Mouse (Mus musculus) embryonic facial prominence, embryonic 10.5 days (tissue): ENCODE results near the gene Ech1. TPM values are rescaled to one million over a fixed set of nuclear protein-coding genes. Genes with fewer than 3 reads are reported as not detected.

Experiments used
- DNase-seq: peaks from one replicate; pipeline ENCODE4 v3.0.0-alpha.2; 2017; ENCODE audit warnings: low spot score
- H3K27ac ChIP-seq: fragments of 300-500 bp; sonication (generic); replicated peaks from 2 replicates; pipeline ENCODE4 v1.5.1; 2016; ENCODE audit warnings: mild to moderate bottlenecking
- H3K27me3 ChIP-seq: fragments of 300-500 bp; sonication (generic); replicated peaks from 2 replicates; pipeline ENCODE4 v1.6.1; 2016; ENCODE audit warnings: low read depth, mild to moderate bottlenecking; ENCODE audit not compliant: poor library complexity, severe bottlenecking
- H3K36me3 ChIP-seq: fragments of 300-500 bp; sonication (generic); replicated peaks from 2 replicates; pipeline ENCODE4 v1.6.1; 2016; ENCODE audit warnings: mild to moderate bottlenecking, moderate library complexity
- H3K4me1 ChIP-seq: fragments of 300-500 bp; sonication (generic); 2 replicates; pipeline ENCODE4 v1.6.1; 2016
- H3K4me3 ChIP-seq: fragments of 300-500 bp; sonication (generic); 2 replicates; pipeline ENCODE4 v1.5.1; 2016; ENCODE audit warnings: mild to moderate bottlenecking, moderate library complexity
- H3K9me3 ChIP-seq: fragments of 300-500 bp; sonication (generic); 2 replicates; pipeline ENCODE4 v1.6.1; 2016; ENCODE audit warnings: mild to moderate bottlenecking
- WGBS: fragments of 180-500 bp; shearing (Covaris S2); methylation state at CpG from one replicate; pipeline ENCODE4 v1.1.7; 2016; 5-methylcytosine and 5-hydroxymethylcytosine counted together
- polyA plus RNA-seq: library from polyadenylated mRNA; unstranded; fragments of >200 nt; fragmentation: Nextera tagmentation; extraction: Ambion mirVana; gene quantifications from 2 replicates; pipeline ENCODE4 v1.2.1, GENCODE M21; 2016

Gene Ech1
- polyA plus RNA-seq, 1 experiment from 2014 or later, result 81.7 TPM

DNA sequence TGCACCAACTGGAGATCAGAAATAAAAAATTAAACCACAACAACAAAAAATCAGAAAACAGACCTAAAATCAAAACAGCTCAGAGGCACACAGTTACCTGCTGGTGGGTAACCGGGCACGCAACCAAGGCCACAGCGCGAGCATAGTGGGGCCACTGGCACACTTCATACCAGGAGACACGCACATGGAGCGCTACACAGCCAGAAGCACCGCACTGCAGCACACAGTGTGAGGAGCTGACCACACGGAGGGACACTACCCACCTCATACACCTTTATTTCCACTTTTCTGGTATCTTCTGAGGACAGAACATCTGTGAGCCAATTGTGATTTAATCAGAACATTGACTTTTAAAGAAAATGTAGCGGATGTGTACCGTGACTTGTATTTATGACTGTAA is 8.1 kb upstream of the Ech1 start:
- Histone ChIP-seq H3K27ac (no peak overlapping the region), H3K4me3 (peak overlapping the region; percentile 8; the same call in 1 of the 2 replicates), H3K27me3 (no peaks in the 10 kb centered on the region), H3K9me3 (no peaks in the 10 kb centered on the region), H3K36me3 (peaks cover 100% of the 10 kb centered on the region), H3K4me1 (peaks cover 90% of the 10 kb centered on the region)
- 95% methylated on average over 10 of the region's 10 CpGs for WGBS
- DNase-seq, result no peak

DNA sequence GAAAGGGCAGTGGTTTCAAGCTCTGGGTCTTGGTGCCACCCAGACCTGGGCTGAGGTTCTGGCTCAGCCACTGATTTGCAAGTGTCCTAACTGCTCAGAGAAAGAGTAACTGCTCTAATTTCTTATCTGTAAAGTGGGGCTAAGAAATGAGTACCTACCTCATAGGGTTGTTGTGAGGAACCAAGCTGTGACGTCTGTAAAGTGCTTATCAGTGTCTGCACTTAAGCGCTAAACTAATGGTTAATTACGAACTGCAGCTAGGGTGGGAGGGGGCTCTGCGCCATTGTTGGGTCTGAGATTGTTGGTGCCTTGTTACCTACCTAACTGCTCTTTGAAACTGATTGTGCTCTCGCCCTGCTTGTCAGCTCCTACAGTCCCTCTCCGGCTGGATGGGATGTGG is 7.5 kb upstream of the Ech1 start:
- H3K4me1 ChIP-seq, result peaks cover 84% of the 10 kb centered on the region
- H3K27me3 ChIP-seq, result no peaks in the 10 kb centered on the region
- WGBS, result 80% methylated on average over 6 of the region's 6 CpGs
- H3K36me3 ChIP-seq, result peaks cover 100% of the 10 kb centered on the region
- no peaks in the 10 kb centered on the region for H3K9me3 ChIP-seq
- no peak overlapping the region for H3K27ac ChIP-seq
- H3K4me3 ChIP-seq, result peak overlapping the region; percentile 8; the same call in 1 of the 2 replicates
- DNase-seq, result no peak

DNA sequence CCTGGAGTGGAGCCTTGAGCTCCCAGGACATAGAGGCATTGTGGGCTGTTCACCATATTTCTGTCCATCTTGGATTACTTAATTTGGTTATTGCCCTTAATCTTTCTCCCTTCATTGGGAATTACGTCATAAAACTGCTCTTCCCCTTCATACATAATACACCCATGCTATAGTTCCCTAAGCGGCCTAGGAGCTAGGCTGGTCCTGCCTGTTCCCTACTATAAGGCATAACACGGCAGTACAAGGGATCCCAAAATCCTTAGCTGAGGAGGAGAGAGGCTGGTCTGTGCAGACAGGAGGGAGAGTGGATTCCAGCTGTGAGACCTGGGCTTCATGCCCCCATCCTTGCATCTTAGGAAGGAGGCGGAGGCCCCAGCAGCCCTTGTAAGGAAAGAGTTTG is 7.1 kb upstream of the Ech1 start:
- DNase-seq, result no peak
- H3K27ac ChIP-seq, result no peak overlapping the region
- H3K9me3 ChIP-seq, result no peaks in the 10 kb centered on the region
- H3K36me3 ChIP-seq, result peaks cover 100% of the 10 kb centered on the region
- peak overlapping the region; percentile 25; the same call in 1 of the 2 replicates for H3K4me3 ChIP-seq
- peaks cover 79% of the 10 kb centered on the region for H3K4me1 ChIP-seq
- no peaks in the 10 kb centered on the region for H3K27me3 ChIP-seq
- 86% methylated on average over 4 of the region's 4 CpGs for WGBS

DNA sequence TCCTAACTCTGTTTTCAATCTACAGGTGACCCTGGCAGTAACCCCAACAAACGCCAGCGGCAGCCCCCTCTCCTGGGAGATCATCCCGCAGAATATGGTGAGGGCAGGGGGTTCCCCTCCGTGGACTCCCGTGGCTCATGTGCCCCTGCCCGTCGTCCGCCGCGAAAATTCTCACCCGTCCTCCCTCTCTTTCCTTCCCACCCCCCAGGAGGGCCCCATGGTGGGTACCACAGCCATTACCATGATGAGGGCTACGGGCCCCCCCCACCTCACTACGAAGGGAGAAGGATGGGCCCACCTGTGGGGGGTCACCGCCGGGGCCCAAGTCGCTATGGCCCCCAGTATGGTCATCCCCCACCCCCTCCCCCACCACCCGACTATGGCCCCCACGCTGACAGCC is 6.6 kb upstream of the Ech1 start:
- Histone ChIP-seq H3K9me3 (no peaks in the 10 kb centered on the region), H3K27ac (no peak overlapping the region), H3K27me3 (no peaks in the 10 kb centered on the region), H3K36me3 (peaks cover 100% of the 10 kb centered on the region), H3K4me1 (peaks cover 74% of the 10 kb centered on the region), H3K4me3 (peak overlapping the region; percentile 25; the same call in 1 of the 2 replicates)
- no peak for DNase-seq
- 88% methylated on average over 18 of the region's 18 CpGs for WGBS

DNA sequence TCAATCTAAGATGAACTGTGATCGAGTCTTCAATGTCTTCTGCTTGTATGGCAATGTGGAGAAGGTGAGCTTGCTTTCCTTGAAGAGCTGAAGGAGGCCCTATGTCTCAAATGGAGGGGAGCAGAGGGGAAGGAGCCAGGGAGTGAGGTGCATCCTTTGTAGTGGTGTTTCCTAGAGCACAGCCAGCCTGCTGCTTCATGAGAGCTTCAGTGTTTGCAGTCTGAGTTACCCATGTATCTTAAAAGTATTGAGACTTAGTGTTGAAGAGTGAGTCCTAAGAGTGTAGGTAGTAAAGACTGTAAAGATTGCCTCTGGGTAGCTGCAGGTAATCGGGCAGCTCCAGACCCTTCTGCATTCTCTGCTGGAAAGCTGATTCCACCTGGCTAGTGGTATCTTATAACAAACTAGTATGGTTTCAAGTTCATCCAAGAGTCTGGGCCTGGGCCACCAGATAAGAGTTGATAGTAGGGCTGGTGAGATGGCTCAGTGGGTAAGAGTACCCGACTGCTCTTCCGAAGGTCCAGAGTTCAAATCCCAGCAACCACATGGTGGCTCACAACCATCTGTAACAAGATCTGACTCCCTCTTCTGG is 6.1 kb upstream of the Ech1 start:
- Histone ChIP-seq H3K9me3 (no peaks in the 10 kb centered on the region), H3K4me3 (no peak overlapping the region), H3K27ac (no peak overlapping the region), H3K27me3 (no peaks in the 10 kb centered on the region), H3K36me3 (peaks cover 99% of the 10 kb centered on the region), H3K4me1 (peaks cover 69% of the 10 kb centered on the region)
- 96% methylated on average over 4 of the region's 4 CpGs for WGBS
- no peak for DNase-seq

DNA sequence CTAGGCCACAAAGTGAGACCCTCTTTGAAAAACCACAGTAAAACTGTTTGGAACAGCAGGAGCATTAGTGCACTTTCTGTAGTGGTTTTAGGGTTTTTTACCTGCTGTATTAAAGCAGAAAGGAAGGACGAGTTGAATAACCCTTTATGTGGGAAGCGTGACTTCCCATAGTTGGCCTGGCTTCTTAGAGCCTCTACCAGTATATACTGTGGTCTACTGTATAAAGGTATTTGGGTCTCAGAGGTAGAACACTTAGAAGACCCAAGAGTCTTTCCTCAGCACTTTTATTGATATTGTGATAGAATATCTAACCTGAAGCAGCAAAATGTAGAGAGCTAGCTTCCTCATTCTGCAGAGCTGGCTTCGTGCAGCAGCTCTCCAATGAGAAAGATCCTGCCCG is 5.4 kb upstream of the Ech1 start:
- Histone ChIP-seq H3K27me3 (no peaks in the 10 kb centered on the region), H3K36me3 (peaks cover 93% of the 10 kb centered on the region), H3K27ac (no peak overlapping the region), H3K4me3 (no peak overlapping the region), H3K4me1 (peaks cover 65% of the 10 kb centered on the region), H3K9me3 (no peaks in the 10 kb centered on the region)
- DNase-seq, result no peak
- 92% methylated on average over 4 of the region's 4 CpGs for WGBS

DNA sequence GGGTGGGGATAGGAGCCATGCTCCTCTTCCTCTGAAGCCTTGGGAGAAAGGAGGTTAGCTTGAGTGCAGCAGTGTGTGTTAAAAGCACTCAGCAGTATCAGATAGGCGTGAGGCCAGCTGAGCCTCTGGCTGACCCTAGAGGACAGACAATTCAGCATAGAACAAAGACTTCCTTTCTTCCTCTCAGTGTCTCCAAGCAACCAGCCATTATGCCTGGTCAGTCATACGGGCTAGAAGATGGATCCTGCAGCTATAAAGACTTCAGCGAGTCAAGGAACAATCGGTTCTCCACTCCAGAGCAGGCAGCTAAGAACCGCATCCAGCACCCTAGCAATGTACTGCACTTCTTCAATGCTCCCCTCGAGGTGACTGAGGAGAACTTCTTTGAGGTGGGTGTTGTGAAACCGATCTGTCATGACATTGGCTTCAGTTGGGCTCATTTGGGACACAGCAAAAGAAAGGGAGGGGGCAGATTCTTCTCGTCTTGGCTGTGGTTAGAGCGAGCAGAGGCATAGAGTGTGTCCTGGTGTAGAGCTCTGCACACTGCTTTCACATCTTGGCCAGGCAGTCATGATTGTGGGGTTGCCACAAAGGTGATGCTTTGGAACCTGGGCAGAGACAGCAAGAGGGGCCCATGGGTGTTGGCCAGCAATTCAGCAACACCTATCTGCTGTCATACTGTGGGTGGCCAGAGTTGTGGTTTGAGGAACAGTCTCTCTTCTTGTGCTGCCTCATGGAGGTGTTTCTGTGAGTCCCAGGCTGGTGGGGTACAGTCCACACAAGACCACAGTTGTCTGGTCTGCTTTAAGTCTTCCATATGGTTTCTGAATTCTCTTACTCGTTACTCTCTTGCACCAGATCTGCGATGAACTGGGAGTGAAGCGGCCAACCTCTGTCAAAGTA is 4.4 kb upstream of the Ech1 start:
- Histone ChIP-seq H3K4me3 (peak overlapping the region; percentile 19; the same call in 1 of the 2 replicates), H3K4me1 (peaks cover 62% of the 10 kb centered on the region), H3K27ac (peak overlapping the region; percentile 62), H3K9me3 (no peaks in the 10 kb centered on the region), H3K36me3 (peaks cover 82% of the 10 kb centered on the region), H3K27me3 (no peaks in the 10 kb centered on the region)
- DNase-seq, result peak; percentile 31
- WGBS, result 65% methylated on average over 12 of the region's 12 CpGs

DNA sequence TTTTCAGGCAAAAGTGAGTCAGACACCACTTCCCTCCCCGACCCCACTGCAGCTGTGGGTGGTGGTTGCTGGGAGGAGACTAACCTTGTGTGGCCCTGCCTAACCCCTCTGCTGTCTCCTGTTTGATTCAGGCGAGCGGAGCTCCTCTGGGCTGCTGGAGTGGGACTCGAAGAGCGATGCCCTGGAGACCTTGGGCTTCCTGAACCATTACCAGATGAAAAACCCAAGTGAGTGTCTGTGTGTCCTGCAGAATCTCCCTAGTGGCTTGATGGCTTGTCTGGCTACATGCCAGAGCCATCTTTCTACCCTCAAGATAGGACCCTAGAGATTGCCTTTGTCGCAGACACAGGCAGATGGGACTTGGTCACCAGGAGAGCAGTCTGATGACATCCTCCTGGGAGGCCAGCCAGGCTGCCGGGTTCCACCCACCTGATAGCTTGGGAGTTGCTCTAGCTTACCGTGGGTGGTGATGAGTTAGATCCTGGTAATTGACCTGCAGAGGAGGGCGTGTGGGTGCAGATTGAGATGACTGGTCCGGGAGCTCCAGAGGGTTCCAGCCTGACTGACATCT is 3.7 kb upstream of the Ech1 start:
- 81% methylated on average over 10 of the region's 10 CpGs for WGBS
- no peak for DNase-seq
- Histone ChIP-seq H3K36me3 (peaks cover 75% of the 10 kb centered on the region), H3K4me1 (peaks cover 62% of the 10 kb centered on the region), H3K27me3 (no peaks in the 10 kb centered on the region), H3K4me3 (peak overlapping the region; percentile 19; the same call in 1 of the 2 replicates), H3K27ac (no peak overlapping the region), H3K9me3 (no peaks in the 10 kb centered on the region)

DNA sequence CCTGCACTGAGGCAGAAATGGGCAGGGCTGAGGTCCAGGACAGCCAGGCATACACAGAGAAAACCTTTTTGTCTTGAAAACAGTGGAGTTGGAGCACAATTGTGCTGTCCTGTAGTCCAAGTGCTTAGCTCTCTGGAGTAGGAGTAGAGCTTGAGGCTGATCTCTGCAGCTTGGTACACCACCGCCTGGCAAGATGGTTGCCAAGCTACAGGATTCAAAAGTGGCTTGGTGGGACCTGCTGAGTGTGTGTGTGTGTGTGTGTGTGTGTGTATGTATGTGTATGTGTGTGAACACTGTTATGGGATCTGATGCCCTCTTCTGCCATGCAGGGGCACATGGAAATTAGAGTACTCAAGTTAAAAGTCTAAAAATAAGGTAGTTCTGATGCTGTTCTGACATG is 2.5 kb upstream of the Ech1 start:
- H3K27ac ChIP-seq, result no peak overlapping the region

DNA sequence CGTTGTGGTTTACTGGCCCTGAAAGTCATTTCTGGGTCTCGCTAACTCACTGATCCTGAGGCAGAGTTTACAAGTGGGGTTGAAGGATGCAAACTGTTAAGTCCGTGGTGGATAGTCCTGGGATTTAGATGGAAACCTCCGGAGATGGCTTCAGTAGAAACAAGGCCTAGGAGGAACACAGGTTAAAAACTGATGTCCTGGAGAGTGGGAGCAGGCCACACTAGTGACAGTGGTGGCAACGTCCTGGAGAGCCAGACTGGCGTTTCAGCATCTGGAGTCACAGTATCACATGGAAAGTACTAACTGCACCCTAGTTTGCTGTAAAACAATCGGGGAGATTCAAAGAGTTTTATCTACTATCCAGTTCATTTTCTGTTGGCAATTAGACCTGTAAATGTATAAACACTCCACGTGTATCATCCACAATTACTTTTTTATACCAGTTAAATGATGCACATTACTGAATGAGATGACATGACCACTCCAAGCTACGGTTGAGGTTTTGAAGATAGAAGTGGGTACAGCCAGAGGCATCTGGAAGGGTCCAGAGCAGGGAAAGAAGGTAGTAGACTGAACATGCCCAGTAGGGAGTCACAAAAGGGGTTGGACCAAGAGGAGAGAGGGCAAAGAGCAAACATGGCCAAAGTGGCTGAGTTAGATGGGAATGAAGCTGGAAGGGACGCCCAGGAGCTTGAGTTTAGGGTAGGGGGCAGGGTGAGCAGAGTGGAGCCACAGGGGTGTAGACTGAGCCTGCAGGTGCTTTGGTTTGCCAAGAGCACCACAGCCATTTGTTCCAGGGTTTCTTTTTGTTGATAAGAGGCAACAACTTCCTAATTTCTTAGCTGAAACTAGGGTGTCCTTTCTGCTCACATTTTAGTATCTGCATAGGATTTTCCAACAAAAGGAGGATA is 1.8 kb upstream of the Ech1 start:
- no peak overlapping the region for H3K27ac ChIP-seq
- H3K36me3 ChIP-seq, result peaks cover 56% of the 10 kb centered on the region
- no peaks in the 10 kb centered on the region for H3K27me3 ChIP-seq
- DNase-seq, result no peak
- H3K4me3 ChIP-seq, result no peak overlapping the region
- H3K9me3 ChIP-seq, result no peaks in the 10 kb centered on the region
- WGBS, result 59% methylated on average over 10 of the region's 10 CpGs
- H3K4me1 ChIP-seq, result peaks cover 44% of the 10 kb centered on the region

More for the DNA sequence above, 2.5 kb upstream of the Ech1 start:
- H3K36me3 ChIP-seq, result peaks cover 63% of the 10 kb centered on the region
- peaks cover 51% of the 10 kb centered on the region for H3K4me1 ChIP-seq
- H3K9me3 ChIP-seq, result no peaks in the 10 kb centered on the region
- no peak overlapping the region for H3K4me3 ChIP-seq
- WGBS, result 81% methylated on average over 1 of the region's 1 CpGs
- DNase-seq, result no peak
- H3K27me3 ChIP-seq, result no peaks in the 10 kb centered on the region

DNA sequence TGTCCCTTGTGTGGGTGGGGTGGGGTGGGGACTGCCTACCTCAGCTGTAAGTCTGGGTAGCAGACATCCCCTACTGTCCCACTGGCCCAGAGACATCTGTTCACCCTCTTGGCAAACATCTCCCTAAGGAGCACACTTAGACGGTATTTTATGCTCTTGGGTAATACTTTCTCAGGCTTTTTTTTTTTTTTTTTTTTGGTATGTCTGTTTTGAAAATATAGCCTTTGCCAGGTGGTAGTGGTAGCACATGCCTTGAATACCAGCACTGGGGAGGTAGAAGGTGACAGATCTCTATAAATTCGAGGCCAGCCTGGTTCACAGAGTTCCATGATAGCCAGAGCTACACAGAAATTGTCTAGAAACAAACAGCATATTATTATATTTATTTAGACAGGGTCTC is 1.1 kb upstream of the Ech1 start:
- no peaks in the 10 kb centered on the region for H3K27me3 ChIP-seq
- no peak overlapping the region for H3K27ac ChIP-seq
- H3K9me3 ChIP-seq, result no peaks in the 10 kb centered on the region
- DNase-seq, result no peak
- WGBS, result 66% methylated on average over 2 of the region's 2 CpGs
- peaks cover 51% of the 10 kb centered on the region for H3K36me3 ChIP-seq
- peaks cover 37% of the 10 kb centered on the region for H3K4me1 ChIP-seq
- H3K4me3 ChIP-seq, result no peak overlapping the region
